Mouse (Mus musculus) heart, postnatal 36 days (tissue): ENCODE measurements around the gene Sphk1. TPM values are rescaled to one million over a fixed set of nuclear protein-coding genes. Genes with fewer than 3 reads are reported as not detected.
"Not testable (repeated sequence)": the region's sequence is repeated elsewhere in the genome, so short reads cannot be mapped to it uniquely, and the experiment has no call there.

Experiments
- DNase-seq, 2 experiments: peaks; one replicate each; pipeline ENCODE4 v3.0.0; 2021 to 2022
- intact Hi-C: fragments of 180-260 bp; cut with DNase I; formaldehyde crosslinking; loops from one replicate; pipeline ENCODE4 v1.15.1; 2025
- total RNA-seq, 2 experiments: library from RNA; stranded (reverse); gene quantifications; 2 replicates each; pipeline ENCODE4 v1.2.3; 2021

Sphk1 gene
- 1 to 10 TPM; 1.0 to 1.2 TPM for total RNA-seq

- intact Hi-C loops, result no loop called here
- DNase-seq, result no peak
These were observed at the start of gene Sphk1 for GRCm38 (mm10) chr11:116530187-116531147. Sphk1 (plus strand) TSS chr11:116530925.

GRCm38 (mm10) chr11:116480975-116481374 is 49.8 kb upstream of the Sphk1 start:
- intact Hi-C loops, result no loop called here

GRCm38 (mm10) chr11:116481776-116482175 is 48.9 kb upstream of the Sphk1 start:
- intact Hi-C loops, result no loop called here
- DNase-seq, result no peak

More at GRCm38 (mm10) chr11:116480975-116481374, 49.8 kb upstream of the Sphk1 start:
- DNase-seq, result no peak

DNA sequence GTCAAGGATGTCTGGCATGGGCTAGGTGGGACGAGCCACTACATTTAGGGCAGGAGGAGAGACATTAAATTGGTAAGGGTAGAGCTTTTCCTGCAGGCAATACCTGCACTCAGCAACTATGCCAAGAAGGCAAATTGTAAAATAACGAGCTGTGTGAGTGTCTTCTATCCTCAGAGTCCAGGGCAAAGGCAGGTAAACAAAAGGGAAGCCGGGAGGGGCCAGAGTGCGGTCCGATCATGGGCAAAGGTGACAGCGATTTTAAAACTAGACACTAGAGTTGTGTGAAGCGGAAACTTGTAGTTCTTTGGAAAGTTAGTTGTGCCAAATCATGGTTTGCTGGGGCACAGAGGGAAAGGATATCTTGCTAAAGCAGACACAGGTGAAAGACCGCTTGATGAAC is 46.5 kb upstream of the Sphk1 start:
- DNase-seq, result no peak
- intact Hi-C loops, result no loop called here

- no peak for DNase-seq
- intact Hi-C loops, result no loop called here
These were observed 42.5 kb upstream of the Sphk1 start for GRCm38 (mm10) chr11:116488207-116488606.

DNA sequence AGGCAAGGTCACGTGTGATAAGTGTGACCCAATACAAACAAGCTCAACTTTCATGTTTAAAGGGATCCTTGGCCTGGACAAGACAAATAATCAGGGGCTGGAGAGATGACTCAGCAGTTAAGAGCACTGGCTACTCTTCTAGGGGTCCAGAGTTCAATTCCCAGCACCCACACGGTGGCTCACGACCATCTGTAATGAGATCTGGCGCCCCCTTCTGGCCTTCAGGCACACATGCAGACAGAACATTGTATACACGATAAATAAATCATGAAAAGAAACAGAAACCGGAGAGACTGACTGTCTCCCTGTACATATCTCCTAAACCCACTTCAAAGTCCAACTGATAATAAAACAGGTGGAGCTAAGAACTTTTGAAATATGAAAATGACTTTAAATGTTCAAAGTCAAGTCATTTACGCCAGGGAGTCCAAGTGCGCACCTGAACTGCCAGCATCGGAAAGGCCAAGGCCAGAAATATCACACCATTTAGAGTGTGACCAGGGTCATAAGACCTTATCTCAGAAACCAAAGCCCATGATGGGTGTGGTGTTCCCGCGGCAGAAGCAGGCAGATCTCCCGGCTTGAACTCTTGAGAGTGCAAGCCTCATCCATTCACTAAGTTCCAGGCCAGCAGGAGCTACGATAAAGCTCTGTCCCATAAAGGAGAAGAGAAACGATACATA is 41.9 kb upstream of the Sphk1 start:
- DNase-seq, result no peak
- intact Hi-C loops, result no loop called here

DNA sequence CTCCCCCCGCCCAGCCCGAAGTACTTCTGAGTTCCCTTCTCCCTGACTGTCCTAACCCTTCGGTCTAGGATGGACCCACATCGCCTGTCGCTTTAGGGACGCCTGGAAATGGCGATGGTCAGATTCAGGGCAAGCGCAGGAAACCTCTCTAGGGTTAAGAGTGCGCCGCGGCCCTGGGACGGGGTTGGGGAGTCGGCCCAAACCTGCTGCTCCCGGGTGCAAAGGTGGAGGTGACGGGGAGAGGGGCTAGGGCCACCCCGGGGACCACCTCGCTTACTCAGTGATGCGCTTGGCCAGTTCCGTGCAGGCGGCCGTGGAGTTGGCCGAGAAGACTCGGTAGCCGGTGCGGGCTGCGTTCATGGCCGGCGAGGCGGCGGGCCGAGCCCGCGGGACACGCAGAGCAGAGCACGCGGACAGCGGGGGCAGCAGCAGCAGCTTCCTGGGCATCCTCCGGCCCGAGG is 40.9 kb upstream of the Sphk1 start:
- intact Hi-C loops, result no loop called here
- DNase-seq, result no peak

- intact Hi-C loops, result no loop called here
- peak; percentile 89 to 96 for DNase-seq
These were observed 40.3 kb upstream of the Sphk1 start for GRCm38 (mm10) chr11:116490232-116491107.

DNA sequence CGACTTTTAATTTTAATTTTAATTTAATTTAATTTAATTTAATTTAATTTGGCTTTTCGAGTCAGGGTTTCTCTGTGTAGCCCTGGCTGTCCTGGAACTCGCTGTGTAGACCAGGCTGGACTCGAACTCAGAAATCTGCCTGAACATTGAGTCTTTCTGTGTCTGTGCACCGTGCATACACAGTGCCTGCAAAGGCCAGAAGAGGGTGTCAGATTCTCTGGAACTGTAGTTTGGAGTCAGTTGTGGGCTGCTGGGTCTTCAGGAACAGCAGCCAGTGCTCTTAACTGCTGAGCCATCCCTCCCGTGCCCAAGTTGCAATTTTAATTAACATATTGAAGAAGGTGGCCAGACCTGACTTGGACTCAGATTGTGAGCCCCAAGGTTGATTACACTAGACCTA is 39.4 kb upstream of the Sphk1 start:
- intact Hi-C loops, result no loop called here
- DNase-seq, result no peak

GRCm38 (mm10) chr11:116492507-116492906 is 38.2 kb upstream of the Sphk1 start:
- intact Hi-C loops, DNase-seq: not testable (repeated sequence)

- intact Hi-C loops, result no loop called here
- no peak for DNase-seq
These were observed 37.5 kb upstream of the Sphk1 start for GRCm38 (mm10) chr11:116493191-116493590.

GRCm38 (mm10) chr11:116493795-116494252 is 36.9 kb upstream of the Sphk1 start, which contains the start of gene Prpsap1:
Prpsap1 (minus strand) TSS chr11:116494202.
- intact Hi-C loops, result no loop called here
- peak; percentile 56 to 63 for DNase-seq

- DNase-seq, result peak; percentile 72 to 75
- intact Hi-C loops, result no loop called here
These were observed 36.1 kb upstream of the Sphk1 start for GRCm38 (mm10) chr11:116494474-116495174.

GRCm38 (mm10) chr11:116497313-116497712 is 33.4 kb upstream of the Sphk1 start:
- intact Hi-C loops, result no loop called here

DNA sequence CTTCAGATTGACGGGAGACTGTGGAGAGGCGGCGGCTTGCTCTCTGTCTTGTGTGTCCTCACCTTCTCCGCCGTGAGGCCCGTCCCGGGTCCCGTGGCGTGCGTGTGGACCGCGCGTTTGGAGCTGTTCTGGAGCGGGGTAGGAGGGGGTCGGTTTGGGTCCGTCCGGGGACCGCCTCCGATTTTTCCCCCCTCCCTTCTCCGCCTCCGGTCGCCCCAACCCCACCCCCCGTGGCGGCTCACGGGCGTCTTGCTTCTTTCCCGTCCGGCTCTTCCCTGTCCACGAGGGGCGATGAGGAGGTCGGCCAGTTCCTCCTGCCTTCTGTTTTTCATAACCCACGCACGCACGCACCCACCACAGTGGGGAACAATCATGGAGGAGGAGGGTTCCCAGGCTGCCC is 32.1 kb upstream of the Sphk1 start:
- no peak for DNase-seq
- intact Hi-C loops, result no loop called here

More at GRCm38 (mm10) chr11:116497313-116497712, 33.4 kb upstream of the Sphk1 start:
- DNase-seq, result no peak

GRCm38 (mm10) chr11:116499018-116499417 is 31.7 kb upstream of the Sphk1 start:
- no peak for DNase-seq
- intact Hi-C loops, result no loop called here

- intact Hi-C loops, result loop anchor here (1.0 to 5.0 kb wide), 3 partner anchors 33 to 128 kb away; no protein-coding TSS in a partner anchor
These were observed 29.5 kb upstream of the Sphk1 start for GRCm38 (mm10) chr11:116501005-116501746.

DNA sequence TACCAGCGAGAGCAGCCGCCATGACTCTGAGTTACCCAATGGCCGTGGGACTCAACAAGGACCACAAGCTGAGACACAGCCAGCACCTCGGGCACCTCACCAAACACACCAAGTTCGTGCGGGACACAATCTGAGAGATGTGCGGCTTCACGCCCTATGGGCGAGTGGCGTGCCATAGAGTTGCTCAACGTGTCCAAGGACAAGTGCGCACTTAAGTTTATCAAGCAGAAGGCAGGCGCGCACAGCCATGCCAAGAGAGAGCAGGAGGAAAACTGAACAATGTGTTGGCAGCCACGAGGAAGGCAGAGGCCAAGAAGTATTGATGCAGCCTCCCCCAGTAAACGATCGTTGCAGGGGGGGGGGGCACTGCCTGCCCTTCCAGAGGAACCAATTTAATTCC is 26.2 kb upstream of the Sphk1 start:
- no peak for DNase-seq
- intact Hi-C loops, result loop anchor here (5.0 kb wide), 1 partner anchor 88 kb away; no protein-coding TSS in a partner anchor

More at GRCm38 (mm10) chr11:116501005-116501746, 29.5 kb upstream of the Sphk1 start:
- DNase-seq, result peak; percentile 39 to 50

GRCm38 (mm10) chr11:116505573-116505972 is 25.2 kb upstream of the Sphk1 start:
- no peak for DNase-seq
- intact Hi-C loops, result no loop called here
